Mouse (Mus musculus): ENCODE measurements at regions not wholly inside any gene's neighbourhood (a gene's known extent, or its start where the extent isn't known, plus 50 kb on each side); places are given as distances from the start of the nearest gene placed in this dataset.

GRCm38 (mm10) chr10:96969825-96970224, 353.0 kb downstream of the Btg1 start:
- TF ChIP-seq CTCF (IDR thresholded peaks at IDR 0.05; ENCODE audit: control insufficient read depth, insufficient read depth, low read length) = no peak
- no peak for TF ChIP-seq POLR2A (IDR thresholded peaks at IDR 0.05; ENCODE audit: borderline replicate concordance, control insufficient read depth, low read depth, low read length)

Data from bone marrow, adult 2 months (tissue).